Mouse (Mus musculus) ES-E14 (cell line): Measurements from ENCODE around the gene Acaa1a.

Experiments
- CHD2 ChIP-seq: IDR thresholded peaks from 2 replicates; pipeline ENCODE4 v1.6.1; 2014; ENCODE audit warnings: mild to moderate bottlenecking, low read depth, low read length, inconsistent platforms
- HCFC1 ChIP-seq: IDR thresholded peaks from 2 replicates; pipeline ENCODE4 v1.6.1; 2012; ENCODE audit warnings: low read length, inconsistent platforms, borderline replicate concordance; ENCODE audit not compliant: insufficient read depth
- MAFK ChIP-seq: IDR thresholded peaks from 2 replicates; pipeline ENCODE4 v1.6.1; 2014; ENCODE audit warnings: mild to moderate bottlenecking, low read depth, low read length, inconsistent platforms; ENCODE audit not compliant: insufficient read depth

GRCm38 (mm10) chr9:119318891-119319290, 20.6 kb upstream of the Acaa1a start:
- TF ChIP-seq MAFK (no peak), HCFC1 (no peak), CHD2 (no peak)
